Mouse (Mus musculus): ENCODE measurements around the gene Mgll.

The Mgll gene

GRCm38 (mm10) chr6:88717143-88718032, 6.8 kb upstream of the Mgll start:
- no peak for DNase-seq (ENCODE audit: low read depth)

- no peak for DNase-seq (ENCODE audit: low read depth)
Measured at GRCm38 (mm10) chr6:88718033-88718725, 6.0 kb upstream of the Mgll start.

GRCm38 (mm10) chr6:88721059-88721458, 3.2 kb upstream of the Mgll start:
- no peak for DNase-seq (ENCODE audit: low read depth)

DNA sequence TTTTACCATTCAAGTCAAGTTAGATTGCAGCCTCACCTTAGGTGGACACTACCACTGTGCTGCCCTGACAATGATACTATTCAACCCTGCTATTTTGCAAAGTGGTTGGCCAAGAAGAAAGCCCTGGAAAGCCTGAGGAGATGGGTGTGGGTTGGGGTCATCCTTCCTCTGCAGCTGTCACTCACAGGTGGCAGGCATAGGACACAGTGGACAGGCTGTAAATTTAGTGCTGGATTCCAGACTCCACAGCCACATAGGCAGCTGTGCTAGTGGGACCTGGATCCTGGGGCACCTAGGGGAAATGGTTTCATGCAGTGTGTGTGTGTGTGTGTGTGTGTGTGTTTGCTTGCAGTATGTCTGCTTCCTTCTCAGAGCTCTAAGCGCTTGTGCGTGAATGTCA, 1.3 kb upstream of the Mgll start:
- no peak for DNase-seq (ENCODE audit: low read depth)

DNA sequence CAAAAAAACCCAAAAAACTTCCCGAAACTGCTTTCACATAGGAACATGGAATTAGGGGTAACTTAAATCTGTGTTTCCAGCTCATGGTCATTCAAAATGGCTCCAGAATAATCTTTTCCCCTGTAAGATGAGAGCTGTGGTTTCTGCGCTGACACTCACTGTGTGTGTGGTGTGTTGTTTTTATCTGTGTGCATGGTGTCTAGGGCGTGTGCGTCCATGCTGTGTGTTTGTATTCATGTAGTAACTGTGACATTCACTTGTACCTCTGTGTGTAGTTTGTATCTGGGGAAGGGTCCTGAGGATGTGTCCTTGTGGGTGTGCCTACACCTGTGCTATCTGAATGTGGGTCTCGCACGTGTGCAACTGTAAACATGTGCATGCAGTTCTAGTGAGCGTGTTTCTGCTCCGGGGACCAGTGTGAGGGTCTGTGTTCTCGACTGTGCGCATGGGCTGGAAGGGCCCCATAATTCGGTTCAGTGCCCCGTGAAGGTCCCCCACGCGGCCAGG, 353 bp upstream of the Mgll start:
- no peak for DNase-seq (ENCODE audit: low read depth)

GRCm38 (mm10) chr6:88725590-88725989, 1.4 kb downstream of the Mgll start:
- no peak for DNase-seq (ENCODE audit: low read depth)

DNA sequence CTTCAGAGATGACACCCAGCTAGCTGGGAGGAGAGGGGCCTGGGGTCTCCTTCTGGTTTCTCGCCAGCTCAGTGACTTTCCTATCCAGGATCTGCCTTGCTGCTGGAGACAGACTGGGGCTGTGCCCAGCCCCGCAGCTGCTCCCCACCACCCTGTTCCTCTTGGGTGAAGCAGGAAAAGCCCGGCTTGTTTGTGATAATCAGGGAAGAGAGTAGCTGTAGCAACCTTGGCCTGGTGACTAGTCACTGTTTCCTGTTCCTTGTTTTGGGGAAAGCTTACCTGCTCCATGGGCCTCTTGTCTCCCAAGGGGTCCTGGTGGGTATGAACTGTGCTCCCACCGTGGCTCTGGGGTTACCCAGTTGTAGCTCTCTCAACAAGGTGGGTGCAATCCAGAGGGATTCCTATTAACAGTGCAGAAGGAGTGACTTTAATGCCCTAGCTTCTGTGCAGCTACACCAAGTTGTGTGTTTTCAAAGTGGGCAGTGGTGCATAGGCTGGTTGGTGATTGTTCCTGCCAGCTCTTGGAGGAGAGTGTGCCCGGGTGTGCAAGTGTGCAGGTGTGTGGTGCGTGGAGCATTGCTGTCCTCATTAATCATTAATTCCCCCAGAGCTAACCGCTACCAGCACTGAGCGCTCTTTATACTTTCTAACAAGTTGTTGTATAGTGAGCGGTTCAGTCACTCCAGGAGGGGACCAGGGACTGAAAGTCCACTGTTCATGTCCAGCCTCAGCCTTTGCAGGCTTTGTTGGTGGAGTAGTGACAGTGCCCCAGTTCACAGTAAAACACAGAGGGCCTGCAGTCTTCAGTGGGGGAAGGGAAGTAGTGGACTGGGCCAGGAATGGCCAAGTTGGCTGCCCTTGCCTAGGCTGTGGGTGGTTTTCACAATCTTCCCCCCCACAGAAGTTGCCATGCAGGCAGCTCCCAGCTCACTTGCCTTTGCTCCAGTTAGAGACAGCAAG, 2.3 kb downstream of the Mgll start:
- DNase-seq (ENCODE audit: low read depth), result no peak

- DNase-seq (ENCODE audit: low read depth), result no peak
Measured at GRCm38 (mm10) chr6:88727490-88727889, 3.3 kb downstream of the Mgll start.

DNA sequence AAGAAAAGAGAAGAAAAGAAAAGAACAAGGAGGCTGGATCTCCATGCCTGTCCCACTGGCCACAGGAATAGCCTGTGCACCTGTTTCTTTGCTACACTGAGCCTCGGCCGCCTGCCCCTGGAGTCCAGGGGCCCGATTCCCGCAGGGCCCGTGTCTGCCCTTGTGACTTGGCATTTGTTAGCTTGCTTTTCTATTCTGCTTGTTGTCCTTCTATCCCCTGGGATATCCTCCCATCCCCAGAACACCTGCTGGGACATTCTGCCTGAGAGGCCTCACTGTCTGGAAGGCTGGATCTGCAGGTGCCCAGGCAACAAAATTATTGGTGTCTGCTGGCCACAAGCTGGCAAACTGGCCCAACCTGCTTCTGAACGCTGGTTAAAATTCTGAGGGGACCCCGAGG, 3.8 kb downstream of the Mgll start:
- no peak for DNase-seq (ENCODE audit: low read depth)

DNA sequence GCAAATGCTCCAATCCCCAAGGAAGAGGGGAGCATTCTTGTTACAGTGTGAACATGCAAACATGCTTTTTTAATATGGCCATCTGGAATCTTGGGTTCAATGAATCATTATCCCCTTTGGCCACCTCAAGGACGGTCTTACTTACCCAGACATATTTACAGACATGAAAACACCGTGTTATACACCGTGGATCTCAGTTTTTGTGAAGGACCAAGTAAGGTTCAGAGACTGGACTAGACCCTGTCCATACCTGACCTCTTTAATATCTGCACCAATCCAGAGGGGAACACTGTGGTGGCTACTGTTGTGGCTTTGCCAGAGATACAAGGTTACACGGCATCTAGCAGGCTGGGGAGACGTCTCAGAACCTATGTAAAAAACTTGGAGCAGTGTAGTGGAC, 4.3 kb downstream of the Mgll start:
- DNase-seq (ENCODE audit: low read depth), result no peak

DNA sequence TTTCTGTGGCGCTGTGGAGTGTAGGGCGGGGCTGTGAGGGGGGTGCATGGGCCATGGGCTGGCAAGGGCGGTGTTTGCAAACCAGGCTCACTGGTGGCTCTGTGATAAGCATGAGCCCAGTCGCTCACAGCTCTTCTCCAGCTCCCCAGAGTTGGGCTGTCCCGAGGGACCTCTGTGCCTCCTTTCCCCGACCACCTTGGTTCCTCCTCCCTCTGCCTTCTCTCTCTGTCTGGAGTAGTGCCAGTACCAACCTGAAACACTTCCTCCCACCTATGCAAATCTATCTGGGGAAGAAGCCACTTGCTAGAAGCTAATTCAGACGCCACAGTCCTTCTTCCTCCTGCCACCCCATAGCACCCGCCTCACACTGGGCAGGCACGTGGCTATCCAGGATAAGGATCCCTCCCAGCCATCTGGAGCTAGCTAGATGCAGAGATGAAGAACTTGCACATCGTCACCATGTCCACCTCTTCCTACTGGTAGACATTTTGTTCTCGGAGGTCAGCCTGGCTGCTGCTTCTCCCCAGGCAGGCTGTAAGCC, 7.1 kb downstream of the Mgll start:
- DNase-seq (ENCODE audit: low read depth), result no peak

DNA sequence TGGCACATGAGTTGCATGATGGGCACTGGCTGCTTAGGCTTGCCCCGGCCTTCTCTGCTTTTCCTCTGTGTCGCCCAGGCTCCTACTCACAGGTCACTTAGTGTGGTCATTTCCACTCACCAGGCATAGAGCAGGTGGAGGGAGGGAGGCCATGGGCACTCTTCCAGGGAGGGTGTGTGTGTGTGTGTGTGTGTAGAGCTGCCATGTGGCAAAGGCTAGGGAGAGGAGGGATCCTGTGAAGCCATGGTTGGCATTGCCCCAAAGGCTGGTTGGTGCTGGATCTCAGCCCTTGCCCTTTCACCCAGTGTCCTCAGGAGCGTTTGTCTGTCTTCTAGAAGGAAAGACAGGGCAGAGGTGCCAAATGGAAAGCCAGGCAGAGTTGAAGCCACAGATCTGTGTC, 7.8 kb downstream of the Mgll start:
- no peak for DNase-seq (ENCODE audit: low read depth)

- DNase-seq (ENCODE audit: low read depth), result no peak
Measured at GRCm38 (mm10) chr6:88732643-88733613, 8.7 kb downstream of the Mgll start.

GRCm38 (mm10) chr6:88736337-88736736, 12.1 kb downstream of the Mgll start:
- DNase-seq (ENCODE audit: low read depth), result no peak

DNA sequence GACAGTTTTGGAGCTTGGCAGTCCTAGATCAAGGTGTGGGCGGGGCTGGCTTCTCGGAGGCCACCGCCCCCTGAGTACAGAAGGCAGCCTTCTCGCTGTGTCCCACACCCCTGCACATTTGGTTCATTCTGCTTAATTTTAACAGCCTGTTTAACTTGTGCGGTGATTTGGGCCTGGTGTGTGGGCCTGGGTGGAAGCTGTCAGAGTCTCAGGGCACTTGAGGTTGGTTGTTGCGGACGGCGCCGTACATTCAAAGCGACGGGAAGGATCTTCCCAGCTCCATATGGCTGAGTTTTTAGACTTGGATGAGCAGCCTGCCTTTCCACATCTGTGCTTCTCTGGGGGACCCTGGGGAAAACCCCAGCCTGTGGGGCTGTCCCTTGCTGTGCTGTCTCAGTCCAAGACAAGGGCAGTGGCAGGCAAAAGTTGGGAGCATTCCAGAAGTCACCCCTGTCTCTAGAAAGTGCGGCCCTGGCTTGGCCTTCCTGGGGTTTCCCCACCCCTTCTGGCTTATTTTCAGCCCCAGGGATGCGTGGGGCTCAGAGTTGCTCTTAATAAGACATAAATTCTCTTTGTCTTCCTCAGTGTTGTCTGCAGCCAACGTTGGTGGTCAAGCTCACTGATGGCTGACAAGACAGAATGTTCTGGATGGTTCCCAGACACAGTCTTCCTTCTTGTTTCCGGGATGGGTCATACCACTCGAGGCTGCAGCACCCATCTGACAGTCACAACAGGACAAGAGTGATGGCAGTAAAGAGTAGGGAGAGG, 12.7 kb downstream of the Mgll start:
- DNase-seq (ENCODE audit: low read depth), result no peak

- no peak for DNase-seq (ENCODE audit: low read depth)
Measured at GRCm38 (mm10) chr6:88737509-88737888, 13.3 kb downstream of the Mgll start.

- no peak for DNase-seq (ENCODE audit: low read depth)
Measured at GRCm38 (mm10) chr6:88741041-88741440, 16.8 kb downstream of the Mgll start.

DNA sequence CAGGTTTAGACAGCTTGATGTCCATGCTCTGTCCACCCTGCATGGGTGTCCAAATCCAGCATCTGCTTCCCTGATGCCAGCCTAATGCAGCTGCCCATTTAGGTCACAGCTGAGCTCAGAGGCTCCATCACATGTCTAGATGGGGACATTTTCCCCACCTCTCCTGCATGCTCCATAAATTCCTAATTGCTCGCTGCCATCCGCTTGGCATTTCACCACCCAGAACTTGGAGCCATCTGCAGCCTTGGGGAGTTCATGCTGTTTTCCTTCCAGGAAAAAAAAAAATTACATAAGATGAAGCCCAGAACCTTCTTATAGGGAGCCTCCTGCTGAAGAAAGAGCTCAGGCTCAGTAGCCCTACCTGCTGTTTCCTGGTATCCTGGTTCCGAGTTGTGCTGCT, 17.6 kb downstream of the Mgll start:
- DNase-seq (ENCODE audit: low read depth), result no peak

GRCm38 (mm10) chr6:88742286-88743011, 18.2 kb downstream of the Mgll start:
- no peak for DNase-seq (ENCODE audit: low read depth)

Data from c-Kit-positive CD71-negative TER-119-negative erythroid progenitor cells, embryonic 14.5 days (primary cell).